Mouse (Mus musculus) myocyte (in vitro differentiated cells): ENCODE measurements around the gene Cast.

ENCODE experiments used
- MAX ChIP-seq: IDR thresholded peaks from one replicate; pipeline ENCODE4 v1.6.1; 2011; ENCODE audit warnings: low read depth, mild to moderate bottlenecking, control low read depth
- POLR2A ChIP-seq: IDR thresholded peaks from one replicate; pipeline ENCODE4 v1.6.1; 2011; ENCODE audit warnings: low read depth, mild to moderate bottlenecking, control low read depth, moderate library complexity; ENCODE audit not compliant: insufficient read length
- POLR2AphosphoS2 ChIP-seq: IDR thresholded peaks from one replicate; pipeline ENCODE4 v1.6.1; 2011; ENCODE audit warnings: low read depth, control low read depth; ENCODE audit not compliant: insufficient read length
- REST ChIP-seq: IDR thresholded peaks from one replicate; pipeline ENCODE4 v1.6.1; 2011; ENCODE audit warnings: mild to moderate bottlenecking, control low read depth, moderate library complexity; ENCODE audit not compliant: insufficient read depth, insufficient read length
- USF1 ChIP-seq: IDR thresholded peaks from one replicate; pipeline ENCODE4 v1.6.1; 2011; ENCODE audit warnings: low read depth, mild to moderate bottlenecking, control low read depth, moderate library complexity

- TF ChIP-seq POLR2A (no peak), USF1 (no peak), REST (no peak), POLR2AphosphoS2 (no peak), MAX (no peak)
These were observed 25.9 kb upstream of the Cast start for GRCm38 (mm10) chr13:74834543-74834942.
